In the genomic region with DNA sequence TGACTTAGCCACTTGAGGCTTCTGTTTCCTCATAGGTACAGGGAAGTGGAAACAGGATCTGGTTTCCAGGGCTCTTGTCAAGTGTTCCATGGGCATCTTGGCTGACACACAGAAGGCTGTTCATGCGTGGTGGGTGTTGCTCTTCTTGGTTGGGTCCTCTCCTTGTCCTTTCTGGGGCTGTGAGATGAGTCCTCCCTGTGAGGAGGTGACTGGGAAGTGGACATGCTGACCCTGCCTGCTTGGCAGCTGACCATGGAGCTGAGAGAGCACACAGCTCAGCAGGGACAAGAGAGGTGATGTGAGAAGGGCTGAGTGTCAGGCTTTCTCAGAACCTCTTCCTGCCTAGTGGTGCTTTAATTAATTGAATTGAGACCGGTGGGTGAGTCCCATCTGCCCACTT, we compare ENCODE assay signal across 14 mouse cellular contexts.
"Had no signal": no experiment of that assay in that cellular context is flagged by ENCODE, and none has a peak within 500 bp of the region (broad histone marks: within the 10 kb centered on the region; RNA-seq: fewer than 3 reads in every experiment).

No protein-coding gene starts in this region.

- H3K4me3 ChIP-seq: liver, embryonic 13.5 days; midbrain, embryonic 12.5 days; midbrain, embryonic 15.5 days; neural tube, embryonic 12.5 days; neural tube, embryonic 15.5 days; stomach, embryonic 15.5 days had no signal

- DNase-seq: kidney, adult 8-10 months; kidney, postnatal 25 days; liver, embryonic 13.5 days; lung, adult 2 months; lung, postnatal 14 days; lung, postnatal 4 days; right cerebral cortex, postnatal 25 days; spleen, adult 18-20 months; thymus, postnatal 25 days had no signal

- ATAC-seq: midbrain, embryonic 15.5 days had no signal

- H3K27ac ChIP-seq: liver, embryonic 13.5 days; midbrain, embryonic 12.5 days; midbrain, embryonic 15.5 days; neural tube, embryonic 12.5 days; neural tube, embryonic 15.5 days; stomach, embryonic 15.5 days had no signal
